Mouse (Mus musculus) olfactory bulb, adult 2 months (tissue): Measurements from ENCODE around the gene Optn. TPM values are rescaled to one million over a fixed set of nuclear protein-coding genes. Genes with fewer than 3 reads are reported as not detected.
"Not testable (repeated sequence)": the region's sequence is repeated elsewhere in the genome, so short reads cannot be mapped to it uniquely, and the experiment has no call there.

ENCODE experiments used
- H3K27ac ChIP-seq: fragments of 200-500 bp; 2 replicates; pipeline ENCODE4 v1.5.1; 2012; ENCODE audit warnings: low read depth, low read length; ENCODE audit not compliant: insufficient read depth
- H3K4me1 ChIP-seq: fragments of 200-500 bp; 2 replicates; pipeline ENCODE4 v1.6.1; 2012; ENCODE audit warnings: low read length; ENCODE audit not compliant: control insufficient read depth, insufficient read depth
- H3K4me3 ChIP-seq: fragments of 200-500 bp; 2 replicates; pipeline ENCODE4 v1.5.1; 2012; ENCODE audit warnings: mild to moderate bottlenecking, low read depth, low read length, moderate library complexity; ENCODE audit not compliant: insufficient read depth
- CTCF ChIP-seq: fragments of 200-500 bp; IDR thresholded peaks from 2 replicates; pipeline ENCODE4 v1.5.1; 2012; ENCODE audit warnings: low read depth, mild to moderate bottlenecking, low read length, moderate library complexity; ENCODE audit not compliant: insufficient read depth
- POLR2A ChIP-seq: fragments of 200-500 bp; IDR thresholded peaks from 2 replicates; pipeline ENCODE4 v1.6.1; 2012; ENCODE audit warnings: mild to moderate bottlenecking, low read depth, low read length, moderate library complexity; ENCODE audit not compliant: insufficient read depth
- WGBS: fragments of 180-500 bp; shearing (Covaris S2); methylation state at CpG from one replicate; pipeline ENCODE4 v1.1.7; 2018; 5-methylcytosine and 5-hydroxymethylcytosine counted together
- polyA plus RNA-seq: library from polyadenylated mRNA; stranded (reverse); fragments of >200 nt; gene quantifications from 2 replicates; pipeline ENCODE4 v1.2.4, GENCODE M21; 2012; ENCODE audit warnings: low replicate concordance; ENCODE audit not compliant: missing spikeins, insufficient read depth, insufficient read length

Gene Optn
- polyA plus RNA-seq, 1 experiment, result not detected

DNA sequence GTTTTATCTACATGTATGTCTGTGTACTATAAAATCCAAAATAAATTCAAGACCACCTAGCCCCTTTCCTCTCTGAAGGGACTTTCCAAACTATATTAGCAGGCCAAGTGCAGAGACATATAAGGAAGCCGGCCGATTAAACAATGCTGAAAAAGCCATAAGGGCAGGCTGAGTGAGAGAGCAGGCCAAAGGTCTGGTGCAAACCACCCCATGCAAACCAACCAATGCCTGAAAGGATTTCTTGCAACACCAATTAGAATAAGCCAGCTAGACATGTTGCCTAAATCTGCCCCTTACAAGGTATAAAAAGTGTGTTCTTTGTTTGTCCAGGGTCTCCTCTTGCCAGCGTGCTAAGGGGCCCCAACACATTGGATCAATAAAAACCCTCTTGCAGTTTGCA, 23.8 kb upstream of the Optn start:
- 93% methylated on average over 3 of the region's 3 CpGs for WGBS
- no peak overlapping the region for H3K4me3 ChIP-seq
- no peaks in the 10 kb centered on the region for H3K4me1 ChIP-seq
- no peak overlapping the region for H3K27ac ChIP-seq
- no peak for TF ChIP-seq POLR2A
- no peak for TF ChIP-seq CTCF

DNA sequence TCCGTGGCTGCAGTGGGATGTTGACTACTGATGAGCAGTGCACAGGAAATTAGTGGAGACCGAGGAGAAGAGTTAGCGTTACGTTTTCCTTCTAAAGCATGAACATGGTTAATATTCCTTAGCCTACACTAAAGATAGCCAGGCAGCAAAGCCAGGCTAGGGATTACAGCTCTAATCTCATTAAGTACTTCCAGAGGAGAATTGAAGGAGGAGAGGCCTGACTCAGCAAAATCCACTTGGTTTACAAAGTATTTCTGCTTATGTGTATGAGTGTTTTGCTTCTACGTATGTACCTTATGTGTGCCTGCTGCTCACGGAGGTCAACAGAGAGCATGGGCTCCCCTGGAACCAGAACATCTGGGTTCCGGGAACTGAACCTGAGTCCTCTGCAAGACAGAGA, 19.9 kb upstream of the Optn start:
- 95% methylated on average over 7 of the region's 7 CpGs for WGBS

GRCm38 (mm10) chr2:5080053-5080787, 16.4 kb upstream of the Optn start:
- peak overlapping the region; percentile 33 for H3K4me3 ChIP-seq
- WGBS, result 9% methylated on average over 14 of the region's 14 CpGs
- no peak for TF ChIP-seq CTCF
- TF ChIP-seq POLR2A, result no peak
- H3K27ac ChIP-seq, result no peak overlapping the region
- peaks cover 3% of the 10 kb centered on the region for H3K4me1 ChIP-seq

More for the DNA sequence above, 19.9 kb upstream of the Optn start:
- peaks cover 3% of the 10 kb centered on the region for H3K4me1 ChIP-seq
- no peak for TF ChIP-seq CTCF
- no peak for TF ChIP-seq POLR2A
- no peak overlapping the region for H3K4me3 ChIP-seq
- H3K27ac ChIP-seq, result no peak overlapping the region

DNA sequence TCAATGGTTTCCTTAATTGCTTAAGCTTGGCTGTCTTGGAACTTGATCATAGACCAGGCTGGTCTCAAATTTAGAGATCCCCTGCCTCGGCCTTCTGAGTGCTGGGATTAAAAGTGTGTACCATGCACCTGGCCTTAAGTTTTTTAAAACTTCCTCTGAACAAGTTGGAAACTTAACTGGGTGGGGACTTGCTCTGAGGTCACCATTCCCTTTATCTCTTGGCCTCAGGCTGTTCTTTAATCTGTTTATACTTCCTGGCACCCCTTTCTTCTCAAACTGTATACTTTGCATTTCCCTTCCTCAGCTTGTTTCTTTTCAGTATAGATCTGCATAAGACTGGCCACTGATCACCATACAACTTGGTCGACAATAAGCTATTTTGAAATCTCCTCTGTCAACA, 14.1 kb upstream of the Optn start:
- H3K4me1 ChIP-seq, result peaks cover 3% of the 10 kb centered on the region
- TF ChIP-seq CTCF (no peak), POLR2A (no peak)
- no peak overlapping the region for H3K27ac ChIP-seq
- no peak overlapping the region for H3K4me3 ChIP-seq
- WGBS, result 84% methylated on average over 2 of the region's 2 CpGs

GRCm38 (mm10) chr2:5077490-5077889, 13.6 kb upstream of the Optn start:
- peaks cover 3% of the 10 kb centered on the region for H3K4me1 ChIP-seq
- no peak overlapping the region for H3K27ac ChIP-seq
- H3K4me3 ChIP-seq, result no peak overlapping the region
- no peak for TF ChIP-seq POLR2A
- TF ChIP-seq CTCF, result no peak
- 92% methylated on average over 2 of the region's 2 CpGs for WGBS

DNA sequence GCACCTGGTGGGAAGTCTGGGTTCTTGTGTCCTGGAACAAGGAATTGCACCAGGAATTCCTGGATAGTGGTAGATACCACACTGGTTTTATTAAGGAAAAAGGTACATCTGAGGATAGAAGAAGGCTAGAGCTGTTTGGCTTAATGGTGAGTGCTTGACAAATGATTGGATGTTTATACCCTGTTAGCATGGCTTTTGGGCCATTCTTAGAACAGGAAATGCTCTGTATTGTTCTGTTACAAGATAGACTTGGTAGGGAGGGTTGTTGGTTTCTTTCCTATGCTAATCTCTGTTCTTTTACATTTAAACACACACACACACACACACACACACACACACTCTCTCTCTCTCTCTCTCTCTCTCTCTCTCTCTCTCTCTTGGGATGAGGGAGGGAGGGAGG, 12.0 kb upstream of the Optn start:
- TF ChIP-seq POLR2A (no peak), CTCF (no peak)
- Histone ChIP-seq H3K4me1 (peaks cover 3% of the 10 kb centered on the region), H3K27ac (no peak overlapping the region), H3K4me3 (no peak overlapping the region)

DNA sequence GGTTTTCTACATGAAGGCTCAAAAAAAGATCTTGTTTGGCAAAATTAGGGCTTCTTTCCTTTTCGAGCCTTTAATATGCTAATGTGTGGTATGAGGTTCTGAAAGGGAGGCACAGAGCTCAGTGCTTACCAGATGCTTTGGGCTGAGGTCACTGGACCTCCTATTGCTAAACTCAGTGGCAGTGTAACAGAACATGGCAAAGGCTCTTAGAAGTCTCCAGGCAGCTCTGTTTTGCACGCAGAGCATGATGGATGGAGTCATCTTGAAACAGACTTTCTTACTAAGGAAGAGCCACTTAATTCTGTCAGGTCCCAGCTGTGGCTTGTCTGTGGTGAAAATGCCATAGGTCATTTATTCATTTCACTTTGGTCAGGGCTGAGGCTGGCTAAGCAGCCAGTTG, 11.6 kb upstream of the Optn start:
- Histone ChIP-seq H3K4me3 (no peak overlapping the region), H3K27ac (no peak overlapping the region), H3K4me1 (peaks cover 2% of the 10 kb centered on the region)
- WGBS, result 28% methylated on average over 2 of the region's 2 CpGs
- TF ChIP-seq POLR2A (no peak), CTCF (no peak)

DNA sequence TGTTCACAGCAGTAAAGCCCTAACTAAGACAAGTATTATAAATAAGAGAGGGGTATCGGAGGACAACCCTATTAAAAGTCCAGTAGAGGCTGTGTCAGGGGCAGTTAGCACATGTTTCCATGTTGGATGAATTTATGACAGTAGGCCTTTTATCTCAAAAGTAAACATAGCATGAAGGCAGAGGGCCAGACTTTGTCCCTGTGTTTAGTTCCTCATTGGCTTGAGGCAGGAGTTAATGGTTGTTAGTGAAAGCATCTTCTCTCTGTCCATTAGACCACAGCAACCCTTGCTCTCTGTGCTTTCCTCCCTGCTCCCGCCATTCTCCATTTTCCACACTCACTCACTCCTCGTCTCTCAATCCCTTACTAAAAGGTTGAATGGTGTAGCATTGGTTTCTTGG, 9.9 kb upstream of the Optn start:
- 97% methylated on average over 3 of the region's 3 CpGs for WGBS
- no peak overlapping the region for H3K4me3 ChIP-seq
- H3K4me1 ChIP-seq, result no peaks in the 10 kb centered on the region
- TF ChIP-seq CTCF (no peak), POLR2A (no peak)
- no peak overlapping the region for H3K27ac ChIP-seq

GRCm38 (mm10) chr2:5067951-5068350, 4.1 kb upstream of the Optn start:
- WGBS, result 84% methylated on average over 4 of the region's 4 CpGs
- TF ChIP-seq POLR2A (no peak), CTCF (no peak)

DNA sequence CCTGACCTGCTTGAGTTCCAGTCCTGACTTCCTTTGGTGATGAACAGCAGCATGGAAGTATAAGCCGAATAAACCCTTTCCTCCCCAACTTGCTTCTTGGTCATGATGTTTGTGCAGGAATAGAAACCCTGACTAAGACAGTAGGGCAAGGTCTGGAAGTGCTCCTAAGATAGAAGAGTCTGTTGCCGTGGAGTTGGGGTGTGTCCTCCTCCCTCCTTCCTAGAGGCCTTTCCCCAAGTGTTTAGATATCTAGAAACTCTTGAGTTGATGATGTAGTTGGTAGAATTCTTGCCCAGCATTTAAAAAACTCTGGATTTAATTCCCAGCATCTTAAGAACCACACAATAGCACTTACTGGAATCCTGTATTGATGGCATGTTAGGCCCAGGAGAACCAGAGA, 3.4 kb upstream of the Optn start:
- H3K4me3 ChIP-seq, H3K4me1 ChIP-seq, H3K27ac ChIP-seq: not testable (repeated sequence)
- WGBS, result 80% methylated on average over 2 of the region's 2 CpGs

More at GRCm38 (mm10) chr2:5067951-5068350, 4.1 kb upstream of the Optn start:
- Histone ChIP-seq H3K4me1 (peaks cover 2% of the 10 kb centered on the region; the same call in 1 of the 2 replicates), H3K4me3 (no peak overlapping the region), H3K27ac (no peak overlapping the region)
